Mouse (Mus musculus): ENCODE data around the gene Naa38.
"Not testable (repeated sequence)": the region's sequence is repeated elsewhere in the genome, so short reads cannot be mapped to it uniquely, and the experiment has no call there.

Gene Naa38

DNA sequence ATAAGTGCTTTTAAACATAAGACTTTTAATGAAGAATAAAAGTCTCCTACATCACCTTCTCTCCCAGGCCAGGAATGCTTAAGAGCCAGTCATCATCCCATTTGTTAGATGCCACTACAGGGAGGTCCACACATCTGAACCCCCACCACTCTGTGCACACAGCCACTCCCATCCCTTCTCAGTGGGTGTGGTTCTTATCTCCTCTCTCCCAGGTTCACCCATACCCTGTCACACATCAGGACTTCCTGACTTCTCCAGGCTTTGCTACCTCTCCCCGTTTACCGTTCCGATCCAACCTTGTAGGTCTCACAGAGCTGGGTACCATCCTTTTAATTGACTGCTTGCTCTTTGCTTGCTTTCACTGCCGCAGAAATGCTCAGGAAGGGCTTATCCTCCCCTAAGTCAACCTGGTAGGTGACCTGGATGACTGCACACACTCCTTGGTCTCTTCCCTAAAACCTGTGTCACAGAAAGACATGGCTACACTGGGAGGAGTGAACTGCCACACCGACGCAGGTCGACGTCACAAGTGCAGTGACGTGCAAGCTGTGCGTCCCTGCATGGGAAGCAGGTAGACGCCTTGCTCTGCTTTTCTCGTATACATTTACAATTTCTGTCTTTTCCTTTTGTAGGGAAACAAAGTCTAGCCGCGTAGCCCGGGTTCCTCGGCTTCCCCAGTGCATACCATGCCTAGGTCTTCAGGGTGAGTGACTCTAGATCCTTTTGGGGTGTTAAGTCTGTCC is 21.9 kb upstream of the Naa38 start:
- peak; percentile 80 for DNase-seq (ENCODE audit: low read depth, low spot score)

DNA sequence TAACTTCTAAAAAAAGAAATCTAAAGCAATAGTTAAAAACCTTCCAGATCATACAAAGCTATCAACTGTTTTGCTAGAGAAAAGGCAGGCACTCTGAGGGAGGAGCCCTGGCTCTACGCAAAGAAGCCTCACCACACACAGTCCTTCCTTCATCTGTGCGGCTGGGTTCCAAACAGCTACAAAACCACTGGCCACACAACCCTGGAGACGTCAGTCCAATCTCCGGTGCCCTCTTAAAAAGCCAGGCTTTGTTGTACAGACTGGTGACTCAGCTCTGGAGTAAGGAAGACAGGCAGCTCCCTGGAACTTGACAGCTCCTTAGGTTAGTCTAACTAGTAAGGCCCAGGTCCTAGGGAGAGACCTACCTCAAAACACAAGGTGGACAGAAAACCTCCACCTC is 19.6 kb upstream of the Naa38 start:
- no peak for DNase-seq (ENCODE audit: low read depth, low spot score)

- no peak for DNase-seq (ENCODE audit: low read depth, low spot score)
These were observed 17.5 kb upstream of the Naa38 start for GRCm38 (mm10) chr11:69377766-69378165.

DNA sequence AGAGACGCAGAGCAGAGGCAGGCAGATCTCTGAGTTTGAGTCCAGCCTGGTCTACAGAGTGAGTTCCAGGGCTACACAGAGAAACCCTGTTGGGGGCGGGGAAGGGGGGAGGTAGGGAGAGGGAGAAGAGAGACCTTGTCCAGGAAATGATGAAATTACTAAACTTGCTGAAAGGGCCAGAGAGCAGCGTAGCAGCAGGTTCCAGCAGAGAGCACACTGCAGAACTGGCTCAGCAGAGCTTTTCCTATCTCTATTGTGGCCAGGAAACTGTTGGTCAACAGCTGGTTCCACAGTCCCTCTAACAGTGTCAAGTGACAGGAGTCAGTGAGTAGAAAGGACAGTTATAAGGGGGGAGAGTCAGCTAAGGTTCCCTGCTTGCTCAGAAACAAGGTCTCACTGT is 15.7 kb upstream of the Naa38 start:
- DNase-seq (ENCODE audit: low read depth, low spot score), result no peak

DNA sequence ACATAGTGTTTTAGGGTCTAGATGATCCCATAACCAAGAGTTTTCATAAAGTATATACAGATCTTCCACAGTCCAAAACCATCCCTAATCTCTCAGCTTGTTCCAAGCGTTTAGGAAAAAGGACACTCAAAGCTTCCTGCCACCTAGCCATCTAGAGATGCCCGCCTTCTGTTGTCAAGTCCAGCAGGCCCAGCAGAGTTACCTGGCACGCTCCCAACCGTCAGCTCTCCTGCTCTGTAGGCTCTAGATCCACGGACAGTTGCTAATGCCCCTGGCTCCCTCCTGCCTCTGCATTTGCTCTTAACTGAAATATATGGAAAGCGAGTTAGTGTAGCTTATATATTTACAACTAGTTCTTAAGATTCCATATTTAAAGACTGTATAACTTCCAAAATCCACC is 13.9 kb upstream of the Naa38 start:
- DNase-seq (ENCODE audit: low read depth, low spot score), result no peak

GRCm38 (mm10) chr11:69382478-69383105 is 12.7 kb upstream of the Naa38 start:
- no peak for DNase-seq (ENCODE audit: low read depth, low spot score)

DNA sequence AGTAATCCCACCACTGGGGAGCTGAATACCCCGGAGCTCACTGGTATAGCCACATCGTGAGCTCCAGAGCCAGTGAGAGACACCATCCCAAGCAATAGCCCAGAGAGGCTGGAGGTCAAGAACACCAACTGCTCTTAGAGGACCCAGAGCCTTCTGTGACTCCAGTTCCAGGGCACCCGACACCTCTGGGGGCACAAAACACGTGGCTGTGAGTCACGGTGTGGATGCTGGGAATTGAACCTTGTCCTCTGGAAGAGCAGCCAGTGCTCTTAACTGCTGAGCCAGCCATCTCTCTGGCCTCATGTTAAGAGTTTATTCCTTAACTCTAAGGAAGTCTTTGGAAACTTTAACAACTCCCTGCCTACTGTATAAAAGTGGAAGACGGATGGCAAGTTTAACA is 10.3 kb upstream of the Naa38 start:
- no peak for DNase-seq (ENCODE audit: low read depth, low spot score)

DNA sequence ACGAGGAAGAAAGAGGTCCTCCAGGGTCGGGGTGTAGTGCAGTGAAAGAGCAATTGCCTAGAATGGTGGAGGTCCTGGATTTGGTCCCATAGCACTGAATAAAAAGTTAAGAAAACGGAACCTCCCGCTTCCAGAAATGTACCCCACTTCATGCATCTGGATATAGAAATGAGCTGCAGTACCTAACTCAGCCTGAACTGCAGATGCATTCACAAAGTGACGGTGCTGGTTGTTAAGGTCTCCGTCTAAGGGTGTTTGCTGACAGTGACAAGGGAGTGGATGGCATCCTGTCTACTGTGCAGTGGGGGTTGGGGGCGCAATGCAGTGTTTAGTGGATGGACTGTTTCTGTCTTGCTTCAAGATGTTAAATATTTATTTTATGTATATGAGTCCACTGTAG is 8.5 kb upstream of the Naa38 start:
- no peak for DNase-seq (ENCODE audit: low read depth, low spot score)

GRCm38 (mm10) chr11:69388680-69389079 is 6.6 kb upstream of the Naa38 start:
- no peak for DNase-seq (ENCODE audit: low read depth, low spot score)

DNA sequence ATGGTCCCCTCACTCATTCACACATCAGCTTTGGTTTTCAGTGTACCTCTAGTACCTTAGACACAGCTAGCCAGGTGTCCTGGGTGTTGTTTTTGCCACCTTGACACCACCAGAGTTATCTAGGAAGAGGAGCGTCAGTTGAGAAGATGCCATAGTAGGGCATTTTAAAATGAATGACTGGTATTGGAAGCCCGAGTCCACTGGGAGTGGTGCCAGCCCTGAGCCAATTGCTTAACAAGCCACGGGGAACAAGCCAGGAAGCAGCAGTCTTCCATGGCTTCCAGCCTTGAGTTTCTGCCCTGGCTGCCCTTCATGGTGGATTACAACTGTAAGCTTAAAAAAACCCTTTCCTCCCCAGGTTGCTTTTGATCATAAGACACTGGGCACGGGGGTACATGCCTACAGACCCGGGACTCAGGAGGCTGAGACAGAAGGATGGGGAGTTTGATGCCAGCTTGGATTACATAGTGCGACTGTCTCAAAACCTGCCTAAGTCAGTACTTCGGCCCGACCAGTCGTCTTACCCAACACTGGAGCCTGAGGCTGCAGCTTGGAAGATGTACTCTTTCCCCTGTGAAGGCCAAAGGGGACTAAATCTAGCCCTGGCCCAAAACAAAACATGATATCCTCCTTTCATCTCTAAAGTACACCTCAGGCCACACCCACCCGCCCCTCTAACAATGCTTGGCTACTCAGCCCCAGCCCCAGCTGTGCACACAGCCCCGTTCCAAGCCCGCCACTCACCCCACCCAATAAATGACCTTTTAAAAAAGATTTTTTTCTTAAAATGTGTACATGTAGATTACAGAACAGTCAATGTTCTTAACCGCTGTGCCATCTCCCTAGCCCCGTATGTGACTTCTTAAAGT is 5.5 kb upstream of the Naa38 start:
- DNase-seq (ENCODE audit: low read depth, low spot score), result no peak

DNA sequence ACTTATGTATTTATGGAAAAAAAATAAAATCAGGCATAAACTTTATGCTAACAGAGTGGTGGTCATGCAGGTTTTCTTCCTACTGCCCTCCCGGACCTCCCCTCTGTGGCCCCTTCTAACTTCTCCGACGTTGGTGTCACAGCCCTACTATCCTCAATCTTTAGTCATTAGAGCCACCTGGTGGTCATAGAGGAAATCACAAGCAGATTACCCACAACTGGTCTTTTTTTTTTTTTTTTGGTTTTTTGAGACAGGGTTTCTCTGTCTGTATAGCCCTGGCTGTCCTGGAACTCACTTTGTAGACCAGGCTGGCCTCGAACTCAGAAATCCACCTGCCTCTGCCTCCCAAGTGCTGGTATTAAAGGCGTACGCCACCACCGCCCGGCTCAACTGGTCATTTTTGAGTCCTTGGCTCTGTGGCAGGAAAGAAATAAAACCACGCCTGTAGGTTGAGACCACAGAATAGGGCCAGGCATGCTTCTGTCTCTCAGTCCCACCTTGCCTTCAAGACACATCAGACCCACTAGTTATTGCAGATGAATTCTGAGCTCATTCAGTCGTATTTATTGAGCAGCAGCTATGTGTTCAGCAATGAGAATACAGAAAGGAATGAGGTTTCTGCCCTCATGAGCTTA is 4.8 kb upstream of the Naa38 start:
- no peak for DNase-seq (ENCODE audit: low read depth, low spot score)

- DNase-seq (ENCODE audit: low read depth, low spot score), result not testable (repeated sequence)
These were observed 608 bp upstream of the Naa38 start for GRCm38 (mm10) chr11:69394591-69395167.

GRCm38 (mm10) chr11:69395634-69396373 is 517 bp downstream of the Naa38 start:
- peak; percentile 100 for DNase-seq (ENCODE audit: low read depth, low spot score)

DNA sequence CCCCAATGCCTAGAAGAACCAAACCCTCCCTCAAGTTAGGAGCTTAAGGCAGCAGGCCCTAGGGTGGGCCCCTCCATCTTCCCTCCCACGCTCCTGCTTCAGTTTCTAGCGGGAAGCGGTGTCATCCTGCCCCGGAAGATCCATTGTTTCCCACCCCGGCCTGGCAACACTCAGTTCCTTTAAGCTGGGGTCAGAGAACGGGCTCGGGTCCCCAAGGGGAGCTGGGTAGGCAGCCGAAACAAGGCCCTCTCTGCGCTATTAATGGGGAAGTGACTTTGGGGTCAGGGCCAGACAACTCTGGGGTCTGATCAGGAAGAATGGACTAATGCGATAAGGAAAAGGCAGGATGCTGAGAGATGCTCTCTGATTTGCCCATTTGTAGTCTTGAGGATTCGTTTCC is 1.5 kb downstream of the Naa38 start:
- no peak for DNase-seq (ENCODE audit: low read depth, low spot score)

DNA sequence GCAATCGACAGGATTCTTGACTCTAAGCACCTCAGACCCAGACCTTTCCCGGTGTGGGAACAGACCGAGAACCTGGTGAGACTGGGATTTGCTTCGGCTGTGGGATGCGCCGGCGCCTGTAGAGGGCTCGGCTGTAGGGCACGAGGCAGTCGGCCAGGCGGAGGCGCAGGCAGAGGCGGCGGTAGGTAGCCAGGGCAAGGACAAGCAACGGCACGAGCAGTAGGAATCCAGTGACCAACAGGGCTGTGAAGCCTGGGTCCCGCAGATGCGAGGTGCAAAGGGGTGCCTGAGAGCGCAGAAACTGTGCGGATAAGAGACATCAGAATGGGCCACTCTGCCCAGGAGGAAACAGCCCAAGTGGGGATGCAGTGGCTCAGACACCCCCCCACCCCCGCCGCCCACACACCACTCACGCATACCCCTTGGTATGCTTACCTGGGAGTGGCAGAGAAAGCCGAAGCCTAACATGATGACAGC is 2.3 kb downstream of the Naa38 start:
- no peak for DNase-seq (ENCODE audit: low read depth, low spot score)

- no peak for DNase-seq (ENCODE audit: low read depth, low spot score)
These were observed 2.8 kb downstream of the Naa38 start, which contains the start of gene Tmem88 for GRCm38 (mm10) chr11:69398059-69398458. TSS of gene Tmem88 (minus strand) at chr11:69398234.

DNA sequence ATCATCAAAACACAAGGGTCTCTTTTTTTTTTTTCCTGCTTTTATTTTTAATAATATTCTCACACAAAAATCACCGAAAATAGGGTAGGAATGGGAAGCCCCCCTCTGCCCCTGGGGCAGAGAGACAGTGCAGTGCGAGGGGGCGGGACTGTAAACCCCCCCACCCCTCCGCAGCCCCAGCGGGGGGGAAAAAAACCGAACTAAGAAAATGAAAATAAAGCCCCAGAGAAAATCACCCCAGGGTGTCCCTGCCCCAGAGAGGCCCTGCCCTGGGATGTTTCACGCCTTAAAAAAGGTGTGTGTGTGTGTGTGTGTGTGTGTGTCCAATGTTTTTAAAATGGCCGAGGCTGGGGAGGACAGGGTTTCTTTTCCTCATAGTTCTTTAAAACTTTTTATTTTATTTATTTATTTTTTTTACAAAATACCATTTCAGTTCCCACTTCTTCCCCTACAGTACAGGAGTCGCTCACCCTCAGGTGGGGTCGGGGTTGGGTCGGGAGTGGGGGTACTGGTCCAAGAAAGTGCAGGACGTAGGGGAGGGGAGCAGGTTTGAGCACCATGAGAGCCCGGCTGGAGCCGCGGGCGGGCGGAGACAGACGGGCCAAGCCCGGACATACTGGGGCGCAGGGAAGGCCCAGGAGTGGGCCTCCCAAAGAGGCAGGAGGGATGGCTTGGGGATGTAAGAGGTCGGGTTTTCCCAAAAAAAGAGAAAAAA is 3.4 kb downstream of the Naa38 start:
- no peak for DNase-seq (ENCODE audit: low read depth, low spot score)

GRCm38 (mm10) chr11:69399201-69400082 is 4.2 kb downstream of the Naa38 start:
- DNase-seq (ENCODE audit: low read depth, low spot score), result no peak
